Mouse (Mus musculus) liver, embryonic 14.5 days (tissue): ENCODE measurements around the gene Tmtc2.

Experiments used
- CTCF ChIP-seq: IDR thresholded peaks from 2 replicates; pipeline ENCODE4 v1.5.1; 2016; ENCODE audit warnings: antibody characterized with exemption, low read depth, control low read depth
- EP300 ChIP-seq: IDR thresholded peaks from 2 replicates; pipeline ENCODE4 v1.6.1; 2016; ENCODE audit warnings: antibody characterized with exemption, low read depth

DNA sequence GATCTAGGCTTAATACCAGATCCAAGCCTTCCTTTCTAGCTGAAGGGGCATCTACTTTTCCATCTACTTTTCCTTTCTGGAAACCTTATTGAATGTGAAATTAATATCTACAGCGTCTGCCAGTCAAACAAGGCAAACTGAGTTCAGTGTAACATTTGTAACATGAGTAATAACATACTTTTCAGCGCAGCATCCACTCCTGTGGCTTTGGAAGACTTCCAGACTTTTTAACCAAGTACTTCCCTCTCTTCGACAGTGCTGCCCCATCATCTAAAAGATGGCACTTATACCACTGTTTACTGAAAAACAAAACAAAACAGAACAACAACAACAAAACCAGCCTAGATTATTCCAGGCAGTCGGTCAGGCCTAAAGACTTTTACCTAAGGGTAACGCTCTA lies 409.0 kb downstream of the Tmtc2 start:
- no peak for TF ChIP-seq CTCF
- TF ChIP-seq EP300, result no peak
